Mouse (Mus musculus) urinary bladder, adult 18-20 months (tissue): Measurements from ENCODE around the gene Gfra1.

Experiments
- DNase-seq, 2 experiments: peaks; one replicate each; pipeline ENCODE4 v3.0.0; 2022; ENCODE audit warnings: low spot score in 2 of 2, mixed read lengths in 2 of 2

The Gfra1 gene

GRCm38 (mm10) chr19:58393121-58393520 is 62.6 kb downstream of the Gfra1 start:
- no peak for DNase-seq

DNA sequence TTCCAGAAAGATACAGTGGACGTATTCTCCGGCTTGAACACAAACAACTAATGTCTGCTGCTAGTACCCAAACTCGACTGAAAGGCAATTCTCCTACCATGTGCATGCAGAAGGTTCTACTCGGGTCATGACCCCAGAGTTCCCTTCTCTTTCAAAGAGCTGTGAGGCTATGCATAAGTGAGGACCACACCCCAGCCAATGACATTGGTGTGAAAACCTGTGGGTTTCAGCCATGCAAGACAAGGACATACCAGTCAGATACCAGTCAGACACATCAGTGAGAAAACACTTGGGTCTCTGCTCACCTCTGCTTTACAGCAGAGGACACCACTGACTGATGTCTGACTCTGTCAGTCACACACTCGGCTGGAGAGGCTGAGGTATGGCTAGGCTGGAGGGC is 63.9 kb downstream of the Gfra1 start:
- no peak for DNase-seq

DNA sequence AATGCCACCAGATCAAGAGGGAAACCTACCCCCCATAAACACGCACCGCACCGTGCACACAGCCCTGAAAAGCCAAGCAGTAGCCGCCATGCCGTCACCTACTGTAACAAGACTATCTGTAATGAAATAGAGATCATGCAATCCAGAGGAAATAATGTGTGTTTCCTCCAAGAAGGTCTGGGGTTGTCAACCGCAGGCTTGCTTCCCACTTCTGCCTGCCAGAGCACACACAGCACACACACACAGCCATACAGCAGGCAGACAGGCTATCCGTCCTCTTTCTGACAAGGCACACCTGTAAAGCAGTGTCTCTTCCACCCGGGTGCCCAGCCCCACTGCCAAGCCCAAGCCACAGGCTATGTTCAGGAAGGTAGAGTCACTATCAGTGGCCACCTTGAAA is 66.2 kb downstream of the Gfra1 start:
- DNase-seq = no peak

- no peak for DNase-seq
These were observed 66.8 kb downstream of the Gfra1 start for GRCm38 (mm10) chr19:58388851-58389447.

- no peak for DNase-seq
These were observed 72.4 kb downstream of the Gfra1 start for GRCm38 (mm10) chr19:58383273-58383672.

DNA sequence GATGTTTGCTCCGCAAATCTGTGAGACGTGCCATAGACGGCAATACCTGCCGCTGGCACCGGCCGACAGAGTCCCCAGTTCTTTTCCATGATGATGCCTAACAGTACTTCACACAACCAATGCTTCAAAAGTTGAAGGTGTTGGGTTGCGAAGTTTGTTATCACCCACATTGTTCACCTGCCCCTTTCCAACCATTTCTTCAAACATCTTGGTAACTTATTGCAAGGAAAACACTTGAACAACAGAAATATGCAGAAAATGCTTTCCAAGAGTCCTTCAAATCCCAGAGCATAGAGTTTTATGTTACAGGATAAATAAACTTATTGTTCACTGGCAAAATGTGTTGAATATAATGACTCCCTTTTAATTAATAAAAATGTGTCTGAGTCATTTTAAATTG is 73.2 kb downstream of the Gfra1 start:
- no peak for DNase-seq

- no peak for DNase-seq
These were observed 77.7 kb downstream of the Gfra1 start for GRCm38 (mm10) chr19:58377969-58378368.

- no peak for DNase-seq
These were observed 79.0 kb downstream of the Gfra1 start for GRCm38 (mm10) chr19:58376675-58377102.

DNA sequence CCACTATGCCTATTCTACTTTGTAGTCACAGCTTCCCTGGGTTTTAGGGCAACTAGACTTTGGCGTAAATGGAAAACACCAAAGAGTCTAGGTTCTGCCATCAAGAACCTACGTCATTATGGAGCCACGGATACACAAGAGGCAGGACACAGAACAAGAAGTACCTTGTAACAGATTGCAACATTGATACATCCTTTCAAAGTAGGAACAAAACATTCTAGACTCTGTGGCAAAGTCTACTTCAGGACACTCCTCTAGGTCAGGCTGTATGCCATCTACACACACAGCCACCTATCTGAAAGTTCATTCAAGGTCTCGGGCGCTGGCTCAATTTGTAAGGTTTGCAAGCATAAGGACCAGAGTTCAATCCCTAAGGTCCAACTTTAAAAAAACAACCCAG is 81.1 kb downstream of the Gfra1 start:
- no peak for DNase-seq

GRCm38 (mm10) chr19:58374155-58374554 is 81.6 kb downstream of the Gfra1 start:
- no peak for DNase-seq

DNA sequence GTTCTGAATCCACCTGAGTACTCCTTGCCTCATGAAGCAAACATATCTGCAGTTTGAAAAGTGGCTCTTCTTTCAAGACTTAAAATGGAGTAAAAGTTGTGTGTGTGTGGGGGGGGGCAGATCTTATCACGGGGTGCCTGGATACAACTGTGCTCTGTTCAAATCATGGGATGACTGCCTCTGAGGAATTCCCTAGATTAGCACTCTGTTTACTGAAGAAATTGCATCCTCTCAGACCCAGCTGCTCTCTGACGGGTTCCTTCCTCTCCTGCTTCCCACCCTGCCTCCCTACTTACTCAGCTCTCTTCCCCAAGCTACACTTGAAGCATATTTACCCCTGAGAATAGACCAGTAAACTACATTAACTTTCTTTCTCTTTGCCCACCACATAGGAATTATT is 87.2 kb downstream of the Gfra1 start:
- DNase-seq = no peak

- no peak for DNase-seq
These were observed 91.0 kb downstream of the Gfra1 start for GRCm38 (mm10) chr19:58364688-58365087.

DNA sequence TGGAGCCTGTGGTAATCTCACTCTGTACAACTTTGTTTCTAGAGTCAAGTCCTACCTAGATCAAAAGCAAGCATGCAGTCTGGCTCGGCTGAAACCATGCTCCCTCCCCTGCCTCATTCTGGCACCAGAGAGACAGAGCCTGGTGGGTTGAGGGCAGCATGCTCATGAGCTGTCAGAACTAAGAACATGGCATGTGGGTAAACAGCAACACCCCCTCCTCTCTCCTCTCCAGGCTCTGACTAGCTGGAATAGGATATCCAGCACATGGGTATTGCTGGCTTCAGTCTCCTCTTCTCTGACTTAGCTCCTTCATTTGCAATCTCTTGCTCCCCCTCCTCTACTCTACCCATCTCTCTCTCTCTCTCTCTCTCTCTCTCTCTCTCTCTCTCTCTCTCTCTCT is 94.7 kb downstream of the Gfra1 start:
- no peak for DNase-seq

GRCm38 (mm10) chr19:58358063-58358462 is 97.6 kb downstream of the Gfra1 start:
- no peak for DNase-seq

- DNase-seq = no peak
These were observed 101.8 kb downstream of the Gfra1 start for GRCm38 (mm10) chr19:58353953-58354352.

DNA sequence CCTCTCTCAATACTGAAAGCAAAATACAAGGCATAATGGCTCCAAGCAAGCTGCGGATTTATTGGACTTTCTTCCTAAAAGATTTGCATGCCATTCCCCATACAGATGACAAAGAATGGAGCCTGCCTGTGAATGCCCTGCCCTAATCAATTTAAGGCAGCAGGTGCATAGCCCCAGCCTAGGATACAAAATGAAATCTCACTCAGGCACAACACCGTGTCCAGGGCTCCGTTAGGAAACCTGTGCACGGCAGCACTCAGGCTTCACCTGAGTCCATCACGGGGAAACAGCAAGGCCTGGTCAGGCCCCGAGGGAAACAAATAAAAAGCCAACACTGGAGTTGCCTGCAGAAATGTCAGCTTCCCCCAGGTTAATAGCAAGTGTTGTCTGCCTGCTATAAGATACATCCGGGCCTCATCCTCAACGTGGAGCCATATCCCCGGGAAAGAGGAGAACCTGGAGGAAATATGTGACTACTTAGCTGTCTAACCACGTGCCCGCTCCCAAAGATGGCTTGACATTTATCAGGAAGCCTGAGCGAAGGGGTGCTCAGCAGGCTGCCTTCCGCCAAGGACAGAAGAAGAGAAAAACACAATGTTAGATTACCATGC is 102.3 kb downstream of the Gfra1 start:
- DNase-seq = no peak

- no peak for DNase-seq
These were observed 105.8 kb downstream of the Gfra1 start for GRCm38 (mm10) chr19:58349890-58350408.

DNA sequence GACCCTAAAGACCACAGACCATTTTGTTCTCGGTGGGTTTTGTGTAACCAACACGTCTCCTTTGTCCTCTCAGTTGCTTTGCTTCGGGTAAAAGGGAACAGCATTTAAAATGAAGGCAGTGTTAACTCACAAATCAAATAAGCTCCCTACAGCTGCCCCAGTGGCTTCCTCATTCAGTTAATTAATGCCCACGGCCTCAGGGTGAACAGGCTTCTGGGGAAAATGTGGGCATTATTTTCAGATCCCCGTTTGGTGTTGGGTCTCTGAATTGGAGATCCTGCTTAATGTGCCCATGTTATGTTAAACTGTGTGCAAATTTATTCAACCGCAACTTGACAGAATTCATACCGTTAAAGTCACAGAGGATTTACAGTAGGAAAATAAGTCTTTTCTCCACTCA is 110.6 kb downstream of the Gfra1 start:
- no peak for DNase-seq

DNA sequence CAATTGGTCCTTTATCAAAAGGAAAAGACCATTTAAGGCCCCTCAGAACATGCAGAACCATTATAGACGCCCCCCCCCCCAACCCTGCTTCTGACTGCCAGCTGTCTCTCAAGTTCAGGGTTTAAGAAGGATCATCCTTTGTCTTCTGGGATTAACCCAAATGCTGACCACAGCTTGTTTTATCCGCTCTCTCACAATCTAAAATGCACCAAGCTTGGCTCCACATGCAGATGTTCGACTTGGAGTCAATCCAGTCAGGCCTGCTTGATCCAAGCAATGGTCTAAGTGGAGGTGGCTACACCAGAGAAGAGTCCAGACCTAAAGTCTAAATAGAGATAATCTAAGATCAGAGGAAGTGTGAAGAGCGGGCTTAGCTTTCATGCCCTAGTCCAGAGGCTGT is 114.4 kb downstream of the Gfra1 start:
- no peak for DNase-seq

GRCm38 (mm10) chr19:58340221-58340620 is 115.5 kb downstream of the Gfra1 start:
- no peak for DNase-seq

GRCm38 (mm10) chr19:58336802-58337201 is 118.9 kb downstream of the Gfra1 start:
- no peak for DNase-seq

DNA sequence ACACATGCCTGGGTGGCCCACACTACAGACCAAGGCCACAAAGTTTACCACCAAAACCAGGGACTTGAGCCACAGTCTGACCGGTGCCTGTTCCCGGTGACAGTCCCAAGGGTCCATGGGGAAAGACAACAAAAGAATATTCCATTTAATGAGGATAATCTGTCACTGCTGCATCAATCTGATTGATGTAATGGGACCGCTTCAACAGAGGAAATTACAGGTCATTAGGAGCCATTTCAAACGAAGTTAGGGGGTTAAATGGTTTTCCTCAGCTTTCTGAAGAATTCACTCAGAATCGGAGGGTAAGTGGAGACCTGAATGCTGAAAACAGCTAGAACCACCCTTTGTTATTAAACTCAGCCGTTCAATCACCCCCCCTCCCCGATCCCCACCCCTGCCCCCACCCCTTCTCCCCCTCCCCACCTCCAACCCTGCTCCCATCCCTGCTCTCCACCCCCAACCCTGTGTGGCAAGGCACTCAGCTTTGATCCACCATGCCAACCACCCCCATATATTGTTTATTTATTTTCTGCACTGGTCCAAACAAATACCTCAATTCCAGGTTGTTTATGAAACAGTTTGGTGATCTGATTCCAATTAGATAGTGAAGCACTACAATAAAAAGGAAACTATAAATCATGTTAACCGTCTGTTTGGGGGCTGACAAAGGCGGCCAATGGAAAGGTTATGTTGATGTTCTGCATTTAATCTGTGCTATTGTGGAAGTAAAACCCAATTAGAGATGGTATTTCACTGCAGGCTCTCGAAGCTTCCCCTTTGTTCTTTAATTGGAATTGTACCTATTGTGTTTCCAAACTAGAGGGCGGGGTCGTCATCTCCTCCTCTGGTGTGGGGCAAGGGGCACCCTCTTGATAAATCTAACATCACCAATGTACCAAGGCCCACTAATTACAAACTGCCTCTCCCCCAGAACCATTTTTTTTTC is 119.9 kb downstream of the Gfra1 start:
- no peak for DNase-seq

- no peak for DNase-seq
These were observed 126.4 kb downstream of the Gfra1 start for GRCm38 (mm10) chr19:58329305-58329704.
